Mouse (Mus musculus) forebrain, embryonic 14.5 days (tissue): ENCODE measurements around the gene Clptm1. TPM values are rescaled to one million over a fixed set of nuclear protein-coding genes. Genes with fewer than 3 reads are reported as not detected.

Experiments used
- ATAC-seq: fragments of 200-750 bp; cut with Nextera tagmentation; 2 replicates; pipeline ENCODE4 v1.8.0; 2017; ENCODE audit warnings: mild to moderate bottlenecking, moderate library complexity
- DNase-seq: peaks from one replicate; pipeline ENCODE4 v3.0.0-alpha.2; 2015; ENCODE audit warnings: low spot score
- H3K27ac ChIP-seq: fragments of 300-500 bp; sonication (generic); 2 replicates; pipeline ENCODE4 v1.5.1; 2014; ENCODE audit warnings: low read depth, mild to moderate bottlenecking, control low read depth, low read length, moderate library complexity
- H3K27me3 ChIP-seq: fragments of 300-500 bp; sonication (generic); replicated peaks from 2 replicates; pipeline ENCODE4 v1.6.1; 2014; ENCODE audit warnings: low read length, control low read depth, mixed read lengths; ENCODE audit not compliant: control insufficient read depth, insufficient read depth
- H3K36me3 ChIP-seq: fragments of 300-500 bp; sonication (generic); 2 replicates; pipeline ENCODE4 v1.6.1; 2014; ENCODE audit warnings: low read length, control low read depth; ENCODE audit not compliant: control insufficient read depth, insufficient read depth
- H3K4me1 ChIP-seq: fragments of 300-500 bp; sonication (generic); 2 replicates; pipeline ENCODE4 v1.6.1; 2014; ENCODE audit warnings: antibody characterized with exemption, low read length, control low read depth; ENCODE audit not compliant: control insufficient read depth, insufficient read depth
- H3K4me2 ChIP-seq: fragments of 300-500 bp; sonication (generic); 2 replicates; pipeline ENCODE4 v1.6.1; 2014; ENCODE audit warnings: mild to moderate bottlenecking, control low read depth, low read length
- H3K4me3 ChIP-seq: fragments of 300-500 bp; sonication (generic); 2 replicates; pipeline ENCODE4 v1.5.1; 2014; ENCODE audit warnings: low read depth, low read length, control low read depth
- H3K9ac ChIP-seq: fragments of 300-500 bp; sonication (generic); 2 replicates; pipeline ENCODE4 v1.6.1; 2014; ENCODE audit warnings: mild to moderate bottlenecking, low read length, control low read depth, moderate library complexity
- H3K9me3 ChIP-seq: fragments of 300-500 bp; sonication (generic); replicated peaks from 2 replicates; pipeline ENCODE4 v1.6.1; 2016; ENCODE audit warnings: low read length, control low read depth, mixed read lengths; ENCODE audit not compliant: control insufficient read depth
- WGBS: fragments of 180-500 bp; shearing (Covaris S2); extraction: QIAGEN DNeasy Blood & Tissue Kit; methylation state at CpG from one replicate; pipeline ENCODE4 v1.1.7; 2014; 5-methylcytosine and 5-hydroxymethylcytosine counted together
- polyA plus RNA-seq: library from polyadenylated mRNA; unstranded; fragments of >200 nt; fragmentation: Nextera tagmentation; extraction: Ambion mirVana; gene quantifications from 2 replicates; pipeline ENCODE4 v1.2.1, GENCODE M21; 2014

Clptm1 gene
- polyA plus RNA-seq, 1 experiment from 2014 or later = 86.4 TPM

DNA sequence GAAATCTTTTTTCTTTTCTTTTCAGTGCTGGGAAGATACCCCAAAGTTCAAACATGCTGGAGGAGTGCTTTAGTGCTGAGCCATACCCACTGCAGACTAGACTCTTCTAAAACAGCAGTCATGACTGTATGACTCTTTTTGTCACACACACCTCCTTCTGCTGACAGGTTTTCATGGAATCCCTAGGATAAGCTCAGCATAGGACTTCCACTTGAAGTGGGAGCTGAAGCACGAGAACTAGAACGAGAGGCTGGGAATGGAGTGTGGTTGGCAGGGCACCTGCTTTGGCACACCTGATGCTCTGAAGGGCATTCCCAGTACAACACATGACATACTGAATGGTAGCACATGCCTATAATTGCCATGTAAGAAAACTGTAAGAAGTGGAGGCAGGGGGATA lies 12.2 kb downstream of the Clptm1 start:
- no peaks in the 10 kb centered on the region for H3K27me3 ChIP-seq
- no peak overlapping the region for H3K4me2 ChIP-seq
- DNase-seq (no peak), ATAC-seq (no peak)
- no peak overlapping the region for H3K27ac ChIP-seq
- peaks cover 73% of the 10 kb centered on the region for H3K36me3 ChIP-seq
- H3K9me3 ChIP-seq = no peaks in the 10 kb centered on the region
- no peak overlapping the region for H3K4me3 ChIP-seq
- 100% methylated on average over 2 of the region's 2 CpGs for WGBS
- H3K9ac ChIP-seq = no peak overlapping the region
- H3K4me1 ChIP-seq = no peaks in the 10 kb centered on the region

- 95% methylated on average over 6 of the region's 6 CpGs for WGBS
- H3K36me3 ChIP-seq = peaks cover 75% of the 10 kb centered on the region
- H3K27me3 ChIP-seq = no peaks in the 10 kb centered on the region
These were observed 13.6 kb downstream of the Clptm1 start for GRCm38 (mm10) chr7:19651063-19651786.

DNA sequence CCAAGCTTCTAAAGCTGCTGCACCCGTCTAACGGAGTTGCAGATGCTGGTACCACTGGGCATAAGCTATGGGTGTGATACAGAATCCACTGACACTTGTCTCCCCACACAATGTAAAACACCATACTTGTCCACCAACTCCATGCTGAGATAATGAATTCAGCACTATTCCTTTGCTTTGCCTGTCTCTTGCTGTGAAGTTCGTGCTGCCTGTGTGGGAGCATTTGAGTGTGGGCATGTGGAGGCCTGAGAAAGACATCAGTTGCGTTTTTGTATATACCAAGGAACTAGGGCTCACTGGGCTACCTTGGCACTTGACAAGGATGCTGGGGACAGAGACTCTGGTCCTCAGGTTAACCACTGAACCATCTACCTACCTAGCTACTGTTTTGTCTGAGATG lies 23.6 kb downstream of the Clptm1 start:
- Histone ChIP-seq H3K27me3 (no peaks in the 10 kb centered on the region), H3K27ac (no peak overlapping the region), H3K9ac (no peak overlapping the region), H3K4me3 (no peak overlapping the region), H3K4me2 (no peak overlapping the region), H3K4me1 (no peaks in the 10 kb centered on the region), H3K36me3 (peaks cover 95% of the 10 kb centered on the region), H3K9me3 (no peaks in the 10 kb centered on the region)
- no peak for DNase-seq
- no peak for ATAC-seq
- WGBS = 95% methylated on average over 4 of the region's 4 CpGs

More at GRCm38 (mm10) chr7:19651063-19651786, 13.6 kb downstream of the Clptm1 start:
- ATAC-seq (no peak), DNase-seq (no peak)
- Histone ChIP-seq H3K4me2 (no peak overlapping the region), H3K9ac (no peak overlapping the region), H3K4me1 (no peaks in the 10 kb centered on the region), H3K27ac (no peak overlapping the region), H3K9me3 (no peaks in the 10 kb centered on the region), H3K4me3 (no peak overlapping the region)

- WGBS = 88% methylated on average over 11 of the region's 11 CpGs
- ATAC-seq = no peak
These were observed 29.6 kb downstream of the Clptm1 start for GRCm38 (mm10) chr7:19635074-19635827.

DNA sequence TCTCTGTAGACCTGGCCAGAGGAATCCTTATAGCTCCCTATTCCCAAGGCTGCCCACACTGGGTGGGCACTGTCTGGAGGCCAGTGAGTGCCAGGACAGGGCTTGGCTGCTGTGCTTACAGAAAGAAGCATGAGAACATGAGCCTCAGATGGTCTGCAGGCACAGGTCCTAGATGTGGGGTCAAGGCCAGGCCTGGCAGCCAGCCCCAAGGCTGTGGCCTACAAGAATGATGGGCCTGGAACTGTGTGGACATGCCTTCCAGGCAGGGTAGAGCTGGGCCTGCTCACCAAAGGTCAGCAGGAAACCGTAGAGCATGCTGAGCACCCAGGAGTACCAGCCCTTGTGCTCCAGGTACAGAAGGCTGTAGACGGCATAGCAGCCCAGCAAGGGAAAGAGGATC lies 30.2 kb downstream of the Clptm1 start:
- H3K9ac ChIP-seq = no peak overlapping the region
- peaks cover 78% of the 10 kb centered on the region for H3K36me3 ChIP-seq
- ATAC-seq = no peak
- no peak overlapping the region for H3K4me3 ChIP-seq
- DNase-seq = no peak
- H3K27ac ChIP-seq = no peak overlapping the region
- H3K9me3 ChIP-seq = no peaks in the 10 kb centered on the region
- H3K4me2 ChIP-seq = no peak overlapping the region
- WGBS = 95% methylated on average over 2 of the region's 2 CpGs
- H3K4me1 ChIP-seq = no peaks in the 10 kb centered on the region; the same call in 1 of the 2 replicates
- no peaks in the 10 kb centered on the region for H3K27me3 ChIP-seq

More at GRCm38 (mm10) chr7:19635074-19635827, 29.6 kb downstream of the Clptm1 start:
- Histone ChIP-seq H3K27ac (no peak overlapping the region), H3K9ac (no peak overlapping the region), H3K36me3 (peaks cover 84% of the 10 kb centered on the region), H3K4me1 (no peaks in the 10 kb centered on the region), H3K4me2 (no peak overlapping the region), H3K4me3 (no peak overlapping the region), H3K27me3 (no peaks in the 10 kb centered on the region), H3K9me3 (no peaks in the 10 kb centered on the region)
- DNase-seq = no peak

DNA sequence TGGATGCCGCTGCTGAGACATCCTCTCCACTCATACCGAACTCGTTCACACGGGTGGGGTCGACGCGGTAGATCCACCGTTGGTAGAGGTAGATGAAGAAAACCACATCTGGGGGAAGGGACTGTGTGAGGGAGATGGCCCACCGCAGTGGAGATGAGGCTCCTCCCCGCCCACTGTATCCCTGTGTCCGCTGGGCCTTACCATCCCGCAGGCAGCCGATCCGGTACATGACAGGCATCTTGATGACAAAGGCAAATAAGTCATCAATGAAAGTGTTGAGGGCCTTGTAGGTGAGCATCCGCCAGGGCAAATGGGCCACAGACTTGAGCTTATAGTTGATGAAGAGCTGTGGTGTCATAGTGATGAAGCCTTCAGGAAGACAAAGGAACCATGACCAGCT lies 31.0 kb downstream of the Clptm1 start:
- no peak overlapping the region for H3K9ac ChIP-seq
- H3K36me3 ChIP-seq = peaks cover 70% of the 10 kb centered on the region
- no peaks in the 10 kb centered on the region for H3K9me3 ChIP-seq
- no peaks in the 10 kb centered on the region; the same call in 1 of the 2 replicates for H3K4me1 ChIP-seq
- ATAC-seq = no peak
- H3K4me2 ChIP-seq = no peak overlapping the region
- H3K4me3 ChIP-seq = no peak overlapping the region
- no peaks in the 10 kb centered on the region for H3K27me3 ChIP-seq
- WGBS = 91% methylated on average over 15 of the region's 15 CpGs
- no peak for DNase-seq
- H3K27ac ChIP-seq = no peak overlapping the region

GRCm38 (mm10) chr7:19633197-19633596 lies 31.6 kb downstream of the Clptm1 start:
- H3K4me3 ChIP-seq = no peak overlapping the region
- ATAC-seq (no peak), DNase-seq (no peak)
- H3K4me2 ChIP-seq = no peak overlapping the region
- H3K4me1 ChIP-seq = peaks cover under 1% of the 10 kb centered on the region; the same call in 1 of the 2 replicates
- no peaks in the 10 kb centered on the region for H3K9me3 ChIP-seq
- H3K9ac ChIP-seq = no peak overlapping the region
- H3K27ac ChIP-seq = no peak overlapping the region
- H3K27me3 ChIP-seq = no peaks in the 10 kb centered on the region
- peaks cover 64% of the 10 kb centered on the region for H3K36me3 ChIP-seq
- WGBS = 94% methylated on average over 17 of the region's 17 CpGs

- peaks cover 2% of the 10 kb centered on the region; the same call in 1 of the 2 replicates for H3K4me1 ChIP-seq
- ATAC-seq (no peak), DNase-seq (no peak)
- no peak overlapping the region for H3K4me3 ChIP-seq
- H3K9me3 ChIP-seq = no peaks in the 10 kb centered on the region
- H3K27me3 ChIP-seq = no peaks in the 10 kb centered on the region
- H3K4me2 ChIP-seq = no peak overlapping the region
- H3K9ac ChIP-seq = no peak overlapping the region
- no peak overlapping the region for H3K27ac ChIP-seq
- peaks cover 59% of the 10 kb centered on the region for H3K36me3 ChIP-seq
These were observed 32.1 kb downstream of the Clptm1 start for GRCm38 (mm10) chr7:19632720-19633119.

DNA sequence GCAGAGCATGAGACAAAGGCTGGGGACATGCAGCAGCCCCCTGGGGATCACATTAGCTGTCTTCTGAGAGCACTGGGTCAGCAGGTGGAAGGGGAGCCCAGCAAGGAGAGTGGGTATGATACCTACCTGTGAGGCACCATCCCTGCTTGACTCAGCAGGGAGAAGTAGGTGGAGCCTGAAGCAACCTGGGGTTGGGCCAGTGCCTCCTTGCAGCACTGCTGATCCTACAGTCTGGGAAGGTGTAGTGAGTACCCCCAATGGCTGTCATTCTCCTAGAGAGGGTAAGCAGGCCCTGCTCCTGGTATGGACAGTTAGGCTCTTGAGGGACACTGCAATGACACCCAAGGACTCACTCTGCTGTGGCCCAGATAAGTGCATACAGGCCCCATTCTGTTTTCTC lies 32.6 kb downstream of the Clptm1 start:
- H3K36me3 ChIP-seq = peaks cover 55% of the 10 kb centered on the region
- H3K27me3 ChIP-seq = no peaks in the 10 kb centered on the region
- ATAC-seq = no peak

More for the DNA sequence above, 32.6 kb downstream of the Clptm1 start:
- no peak overlapping the region for H3K4me3 ChIP-seq
- DNase-seq = no peak
- H3K4me2 ChIP-seq = no peak overlapping the region
- peaks cover 2% of the 10 kb centered on the region; the same call in 1 of the 2 replicates for H3K4me1 ChIP-seq
- H3K27ac ChIP-seq = no peak overlapping the region
- H3K9ac ChIP-seq = no peak overlapping the region
- no peaks in the 10 kb centered on the region for H3K9me3 ChIP-seq
